Mouse (Mus musculus) v-Abl transformed pro-B cells (cell line): ENCODE results near the gene Calcb.

Experiments
- in situ Hi-C, 2 experiments: fragments of 400-800 bp; cut with MboI; formaldehyde crosslinking; loops; one replicate each; pipeline ENCODE4 v1.15.1; 2025; ENCODE audit not compliant: unreplicated experiment in 2 of 2

Gene Calcb

GRCm38 (mm10) chr7:114748239-114748638, 29.8 kb downstream of the Calcb start:
- in situ Hi-C loops = no loop called here

- in situ Hi-C loops = no loop called here
These were observed 35.0 kb downstream of the Calcb start for GRCm38 (mm10) chr7:114753471-114753870.

- in situ Hi-C loops = no loop called here
These were observed 35.8 kb downstream of the Calcb start for GRCm38 (mm10) chr7:114754196-114754595.

- in situ Hi-C loops = no loop called here
These were observed 36.2 kb downstream of the Calcb start for GRCm38 (mm10) chr7:114754626-114755025.

GRCm38 (mm10) chr7:114762660-114763059, 44.2 kb downstream of the Calcb start:
- in situ Hi-C loops = no loop called here

GRCm38 (mm10) chr7:114765273-114765672, 46.8 kb downstream of the Calcb start:
- in situ Hi-C loops = no loop called here

- in situ Hi-C loops = no loop called here
These were observed 48.1 kb downstream of the Calcb start for GRCm38 (mm10) chr7:114766523-114766922.

- in situ Hi-C loops = no loop called here
These were observed 50.1 kb downstream of the Calcb start for GRCm38 (mm10) chr7:114768516-114768915.

- in situ Hi-C loops = no loop called here
These were observed 50.6 kb downstream of the Calcb start for GRCm38 (mm10) chr7:114769041-114769440.

- in situ Hi-C loops = no loop called here
These were observed 52.1 kb downstream of the Calcb start for GRCm38 (mm10) chr7:114770586-114770985.

- in situ Hi-C loops = no loop called here
These were observed 53.4 kb downstream of the Calcb start for GRCm38 (mm10) chr7:114771801-114772200.
